In genomic region chr11:62990811-62991210, GRCm38 (mm10) we compare ENCODE assay signal across 13 mouse cellular contexts. TPM values are rescaled to one million over a fixed set of nuclear protein-coding genes. Genes with fewer than 3 reads are reported as not detected.
"Had no signal": no experiment of that assay in that cellular context is flagged by ENCODE, and none has a peak within 500 bp of the region (broad histone marks: within the 10 kb centered on the region; RNA-seq: fewer than 3 reads in every experiment).

No protein-coding gene starts in this region.

- DNase-seq: kidney, adult 8-10 months; kidney, postnatal 25 days; liver; liver, embryonic 13.5 days; liver, postnatal 0 days; midbrain, embryonic 14.5 days; right cerebral cortex, adult 18-20 months; right cerebral cortex, postnatal 25 days; thymus, adult 18-20 months; thymus, postnatal 14 days had no signal

RNA-seq across cellular contexts. Expression of gene Cdrt4, which starts 39.8 kb away (rescaled TPM):
- total RNA-seq: left cerebral cortex, adult 8-10 months; left cerebral cortex, postnatal 25 days; megakaryocyte, adult 5-6 weeks had no signal
